Mouse (Mus musculus) CH12.LX (cell line): ENCODE data around the gene Sv2a. TPM values are rescaled to one million over a fixed set of nuclear protein-coding genes. Genes with fewer than 3 reads are reported as not detected.

Experiments used
- DNase-seq: peaks from one replicate; pipeline ENCODE4 v3.0.0-alpha.2; 2013; ENCODE audit errors: extremely low read depth
- H3K27ac ChIP-seq: 2 replicates; pipeline ENCODE4 v1.5.1; 2012; ENCODE audit warnings: low read depth, mild to moderate bottlenecking, control low read depth, moderate library complexity; ENCODE audit not compliant: insufficient read depth
- H3K27me3 ChIP-seq: replicated peaks from 2 replicates; pipeline ENCODE3; 2012; ENCODE audit warnings: inconsistent platforms
- H3K36me3 ChIP-seq, 2 experiments: replicated peaks in 1 of 2; 2 replicates each; pipeline versions ENCODE3 to v1.6.1; 2012; ENCODE audit warnings: inconsistent platforms in 1 of 2, low read length in 1 of 2, mild to moderate bottlenecking in 1 of 2, mixed read lengths in 1 of 2, moderate library complexity in 1 of 2; ENCODE audit not compliant: control insufficient read depth in 1 of 2, insufficient read depth in 1 of 2
- H3K4me1 ChIP-seq, 2 experiments: 2 replicates each; pipeline ENCODE4 v1.6.1; 2012; ENCODE audit warnings: inconsistent platforms in 1 of 2, moderate library complexity in 1 of 2; ENCODE audit not compliant: insufficient read depth in 2 of 2, control insufficient read depth in 1 of 2
- H3K4me2 ChIP-seq: 2 replicates; pipeline ENCODE4 v1.6.1; 2012; ENCODE audit warnings: low read depth, mild to moderate bottlenecking, control low read depth; ENCODE audit not compliant: poor library complexity, insufficient read depth, severe bottlenecking
- H3K4me3 ChIP-seq, 3 experiments: fragments of 150-350 bp in 1 of 3; sonication (generic) in 1 of 3; replicated peaks in 1 of 3; 2 replicates each; pipeline versions ENCODE3 to v1.5.1; 2011 to 2012; ENCODE audit warnings: low read depth in 2 of 3, low read length in 2 of 3, mild to moderate bottlenecking in 2 of 3, moderate library complexity in 2 of 3, control low read depth in 1 of 3, improper control_type of control experiment in 1 of 3, inconsistent platforms in 1 of 3, mixed read lengths in 1 of 3; ENCODE audit not compliant: poor library complexity in 1 of 3
- H3K79me2 ChIP-seq: replicated peaks from 2 replicates; pipeline ENCODE4 v1.6.1; 2012; ENCODE audit warnings: mild to moderate bottlenecking, moderate library complexity; ENCODE audit not compliant: control insufficient read depth, poor library complexity, insufficient read depth, severe bottlenecking; ENCODE audit errors: extremely low read depth
- H3K9ac ChIP-seq: 2 replicates; pipeline ENCODE4 v1.6.1; 2012; ENCODE audit warnings: low read depth, mild to moderate bottlenecking, control low read depth, moderate library complexity; ENCODE audit not compliant: insufficient read depth
- H3K9me3 ChIP-seq: replicated peaks from 2 replicates; pipeline ENCODE3; 2012; ENCODE audit warnings: low read length, inconsistent platforms, mixed read lengths
- ETS1 ChIP-seq: conservative IDR thresholded peaks from 2 replicates; pipeline ENCODE4 v1.6.1; 2012; ENCODE audit warnings: low read depth, mild to moderate bottlenecking, inconsistent platforms, low read length, improper control_type of control experiment, moderate library complexity
- GABPA ChIP-seq: IDR thresholded peaks from 2 replicates; pipeline ENCODE4 v1.6.1; 2012; ENCODE audit warnings: low read depth, low read length, improper control_type of control experiment, inconsistent platforms; ENCODE audit not compliant: insufficient replicate concordance
- IRF4 ChIP-seq: IDR thresholded peaks from 2 replicates; pipeline ENCODE4 v1.6.1; 2014; ENCODE audit warnings: low read depth, mild to moderate bottlenecking, inconsistent platforms, low read length, improper control_type of control experiment
- JUND ChIP-seq: conservative IDR thresholded peaks from 2 replicates; pipeline ENCODE4 v1.6.1; 2011; ENCODE audit warnings: low read depth, low read length, improper control_type of control experiment
- KAT2A ChIP-seq: IDR thresholded peaks from 2 replicates; pipeline ENCODE4 v1.6.1; 2012; ENCODE audit warnings: low read length, improper control_type of control experiment, inconsistent platforms; ENCODE audit not compliant: insufficient replicate concordance
- MYC ChIP-seq: IDR thresholded peaks from 2 replicates; pipeline ENCODE4 v1.6.1; 2011; ENCODE audit warnings: low read depth, mild to moderate bottlenecking, improper control_type of control experiment, low read length
- NRF1 ChIP-seq: IDR thresholded peaks from 2 replicates; pipeline ENCODE4 v1.6.1; 2014; ENCODE audit warnings: low read depth, mild to moderate bottlenecking, inconsistent platforms, low read length, improper control_type of control experiment, moderate library complexity
- RAD21 ChIP-seq: IDR thresholded peaks from 2 replicates; pipeline ENCODE4 v1.6.1; 2011; ENCODE audit warnings: low read depth, mild to moderate bottlenecking, low read length, improper control_type of control experiment, moderate library complexity
- RCOR1 ChIP-seq: conservative IDR thresholded peaks from 2 replicates; pipeline ENCODE4 v1.6.1; 2012; ENCODE audit warnings: low read depth, mild to moderate bottlenecking, inconsistent platforms, low read length, improper control_type of control experiment
- TBP ChIP-seq: conservative IDR thresholded peaks from 2 replicates; pipeline ENCODE4 v1.6.1; 2011; ENCODE audit warnings: low read depth, low read length, improper control_type of control experiment
- USF2 ChIP-seq: conservative IDR thresholded peaks from 2 replicates; pipeline ENCODE4 v1.6.1; 2011; ENCODE audit warnings: low read depth, low read length, improper control_type of control experiment
- ZMIZ1 ChIP-seq: IDR thresholded peaks from 2 replicates; pipeline ENCODE4 v1.6.1; 2012; ENCODE audit warnings: low read depth, mild to moderate bottlenecking, inconsistent platforms, low read length, improper control_type of control experiment
- ZNF384 ChIP-seq: IDR thresholded peaks from 2 replicates; pipeline ENCODE4 v1.6.1; 2012; ENCODE audit warnings: low read depth, low read length, improper control_type of control experiment, inconsistent platforms
- dilution Hi-C: fragments of 300-500 bp; cut with MboI; formaldehyde crosslinking; loops from 2 replicates; pipeline ENCODE4 v1.14.3; 2020; ENCODE audit warnings: low sequenced_read_pairs; ENCODE audit not compliant: extremely low pct_unique_long_range_greater_than_20kb, extremely low pct_ligation_motif_present
- in situ Hi-C: fragments of 300-500 bp; cut with MboI; formaldehyde crosslinking; loops from 3 replicates; pipeline ENCODE4 v1.14.3; 2019; ENCODE audit warnings: low sequenced_read_pairs, low pct_ligation_motif_present, low pct_unique_long_range_greater_than_20kb, mixed read lengths
- polyA plus RNA-seq: library from polyadenylated mRNA; unstranded; fragments of >175 nt; gene quantifications from 2 replicates; pipeline ENCODE4 v1.2.1, GENCODE M21; 2012; ENCODE audit warnings: low read depth; ENCODE audit not compliant: insufficient read length
- total RNA-seq, 2 experiments: library from RNA; depleted of rRNA; stranded (reverse); fragments of 300-350 nt in 1 of 2; fragments of >200 nt in 1 of 2; gene quantifications; 2 replicates each; pipeline ENCODE4 v1.2.3; 2012 to 2014

The Sv2a gene
- total and polyA plus RNA-seq, 3 experiments, result 1.1 to 6.7 (median 4.0) TPM

- no peak overlapping the region for H3K27ac ChIP-seq
- no peaks in the 10 kb centered on the region for H3K27me3 ChIP-seq
- in situ Hi-C loops (no loop called here), dilution Hi-C loops (no loop called here)
- H3K36me3 ChIP-seq, result peaks cover 8 to 69% of the 10 kb centered on the region in 2 experiments
- H3K4me3 ChIP-seq, result no peak overlapping the region
- TF ChIP-seq KAT2A (no peak), TBP (no peak), RAD21 (no peak), ZNF384 (no peak), GABPA (no peak), USF2 (no peak)
- no peak overlapping the region for H3K4me2 ChIP-seq
- H3K9me3 ChIP-seq, result no peaks in the 10 kb centered on the region
- no peak for DNase-seq
- H3K79me2 ChIP-seq, result no peaks in the 10 kb centered on the region; the same call in 1 of the 2 replicates
- H3K4me1 ChIP-seq, result peaks cover 0 to 9% of the 10 kb centered on the region in 2 experiments; a peak in 2 of 4 replicates
- no peak overlapping the region for H3K9ac ChIP-seq
These were observed 47.5 kb upstream of the Sv2a start for GRCm38 (mm10) chr3:96133327-96133905.

GRCm38 (mm10) chr3:96135011-96135410, 45.9 kb upstream of the Sv2a start:
- in situ Hi-C loops (no loop called here), dilution Hi-C loops (no loop called here)
- Histone ChIP-seq H3K4me1 (peaks cover 0 to 4% of the 10 kb centered on the region in 2 experiments; a peak in 2 of 4 replicates), H3K27ac (no peak overlapping the region), H3K4me2 (no peak overlapping the region), H3K9me3 (no peaks in the 10 kb centered on the region), H3K27me3 (no peaks in the 10 kb centered on the region), H3K36me3 (peaks cover 8 to 72% of the 10 kb centered on the region in 2 experiments), H3K9ac (no peak overlapping the region), H3K79me2 (no peaks in the 10 kb centered on the region; the same call in 1 of the 2 replicates), H3K4me3 (no peak overlapping the region)
- no peak for DNase-seq
- no peak for TF ChIP-seq ZMIZ1
- TF ChIP-seq IRF4, result no peak
- no peak for TF ChIP-seq RCOR1
- no peak for TF ChIP-seq MYC
- no peak for TF ChIP-seq JUND
- TF ChIP-seq NRF1, result no peak
- no peak for TF ChIP-seq ETS1
